Mouse (Mus musculus) forebrain, embryonic 11.5 days (tissue): ENCODE results near the gene Lrrc41. TPM values are rescaled to one million over a fixed set of nuclear protein-coding genes. Genes with fewer than 3 reads are reported as not detected.

Experiments
- polyA plus RNA-seq: library from polyadenylated mRNA; unstranded; fragments of >200 nt; fragmentation: Nextera tagmentation; extraction: Ambion mirVana; gene quantifications from 2 replicates; pipeline ENCODE4 v1.2.1, GENCODE M21; 2014

Lrrc41 gene
- polyA plus RNA-seq, 1 experiment from 2014 or later = 70.1 TPM

Other genes starting within 250 kb of the Lrrc41 start
- gene Mob3c, start 247.2 kb upstream of the Lrrc41 start, polyA plus RNA-seq = 3.1 and 5.0 TPM in 2 replicates
- gene Mknk1, start 236.1 kb upstream of the Lrrc41 start, polyA plus RNA-seq = 21.9 and 25.8 TPM in 2 replicates
- gene Kncn, start 190.9 kb upstream of the Lrrc41 start, polyA plus RNA-seq = not detected in 2 replicates
- gene 6430628N08Rik, start 184.6 kb upstream of the Lrrc41 start, polyA plus RNA-seq = not detected in 2 replicates
- gene Dmbx1, start 135.3 kb upstream of the Lrrc41 start, polyA plus RNA-seq = 0.35 and 0.48 TPM in 2 replicates
- gene Faah, start 57.3 kb upstream of the Lrrc41 start, polyA plus RNA-seq = 1.2 and 1.7 TPM in 2 replicates
- gene Nsun4, start 21.4 kb upstream of the Lrrc41 start, polyA plus RNA-seq = 16.4 and 17.4 TPM in 2 replicates
- gene Uqcrh, start 198 bp upstream of the Lrrc41 start, polyA plus RNA-seq = 385 TPM in 2 replicates
- gene Rad54l, start 48.4 kb downstream of the Lrrc41 start, polyA plus RNA-seq = 79.1 and 79.2 TPM in 2 replicates
- gene Pomgnt1, start 48.6 kb downstream of the Lrrc41 start, polyA plus RNA-seq = 54.9 and 58.8 TPM in 2 replicates
- gene Lurap1, start 76.1 kb downstream of the Lrrc41 start, polyA plus RNA-seq = 2.3 and 2.8 TPM in 2 replicates
- 0.19 TPM in 1 of 2 replicates, not detected in the other for gene Tspan1, start 92.3 kb downstream of the Lrrc41 start, polyA plus RNA-seq
- not detected in 2 replicates for gene 1700042G07Rik, start 98.1 kb downstream of the Lrrc41 start, polyA plus RNA-seq
- gene Gm49337, start 98.1 kb downstream of the Lrrc41 start, polyA plus RNA-seq = not detected in 2 replicates
- 58.0 and 71.4 TPM in 2 replicates for gene Pik3r3, start 146.3 kb downstream of the Lrrc41 start, polyA plus RNA-seq